Mouse (Mus musculus) CH12.LX (cell line): ENCODE measurements around the gene Snta1.

Experiments
- CTCF ChIP-seq, 2 experiments: IDR thresholded peaks in 1 of 2; conservative IDR thresholded peaks in 1 of 2; 2 replicates each; pipeline ENCODE4 v1.5.1; 2011 to 2012; ENCODE audit warnings: low read depth in 2 of 2, low read length in 2 of 2, improper control_type of control experiment in 1 of 2, inconsistent platforms in 1 of 2, mild to moderate bottlenecking in 1 of 2, moderate library complexity in 1 of 2
- EP300 ChIP-seq: IDR thresholded peaks from 2 replicates; pipeline ENCODE4 v1.6.1; 2011; ENCODE audit warnings: low read length, improper control_type of control experiment
- MAFK ChIP-seq: IDR thresholded peaks from 2 replicates; pipeline ENCODE4 v1.6.1; 2011; ENCODE audit warnings: low read length, improper control_type of control experiment; ENCODE audit not compliant: insufficient replicate concordance
- MXI1 ChIP-seq: IDR thresholded peaks from 2 replicates; pipeline ENCODE4 v1.6.1; 2011; ENCODE audit warnings: mild to moderate bottlenecking, low read depth, low read length, improper control_type of control experiment
- MYC ChIP-seq: IDR thresholded peaks from 2 replicates; pipeline ENCODE4 v1.6.1; 2011; ENCODE audit warnings: low read depth, mild to moderate bottlenecking, improper control_type of control experiment, low read length
- POLR2A ChIP-seq: IDR thresholded peaks from 2 replicates; pipeline ENCODE4 v1.6.1; 2011; ENCODE audit warnings: low read depth, mild to moderate bottlenecking, improper control_type of control experiment, low read length
- ZC3H11A ChIP-seq: IDR thresholded peaks from 2 replicates; pipeline ENCODE4 v1.6.1; 2012; ENCODE audit warnings: low read depth, mild to moderate bottlenecking, inconsistent platforms, low read length, improper control_type of control experiment

GRCm38 (mm10) chr2:154455776-154456175, 47.9 kb upstream of the Snta1 start:
- TF ChIP-seq CTCF (conservative IDR thresholded peaks at IDR 0.05 in 1 of 2, IDR thresholded peaks at IDR 0.05 in 1 of 2; ENCODE audit: low read depth in 2 of 2, low read length in 2 of 2): no peak
- TF ChIP-seq MYC: no peak
- no peak for TF ChIP-seq MAFK
- TF ChIP-seq ZC3H11A: no peak
- TF ChIP-seq EP300: no peak
- TF ChIP-seq MXI1: no peak
- TF ChIP-seq POLR2A: no peak
